Mouse (Mus musculus): ENCODE data around the gene Trim11.
A peak's percentile ranks its signal among the peaks of the same experiment; 100 is the strongest.

The Trim11 gene

GRCm38 (mm10) chr11:58955868-58956257, 22.0 kb upstream of the Trim11 start:
- no peak for DNase-seq (ENCODE audit: low spot score)

- DNase-seq (ENCODE audit: low spot score): no peak
Observed at GRCm38 (mm10) chr11:58957226-58957914, 20.5 kb upstream of the Trim11 start.

- DNase-seq (ENCODE audit: low spot score): no peak
Observed at GRCm38 (mm10) chr11:58958536-58958935, 19.4 kb upstream of the Trim11 start.

GRCm38 (mm10) chr11:58959186-58959825, 18.6 kb upstream of the Trim11 start:
- no peak for DNase-seq (ENCODE audit: low spot score)

- DNase-seq (ENCODE audit: low spot score): peak; percentile 40
Observed at GRCm38 (mm10) chr11:58959921-58960465, 17.9 kb upstream of the Trim11 start.

- DNase-seq (ENCODE audit: low spot score): no peak
Observed at GRCm38 (mm10) chr11:58961364-58962177, 16.3 kb upstream of the Trim11 start.

GRCm38 (mm10) chr11:58963543-58963942, 14.3 kb upstream of the Trim11 start:
- no peak for DNase-seq (ENCODE audit: low spot score)

- DNase-seq (ENCODE audit: low spot score): no peak
Observed at GRCm38 (mm10) chr11:58964216-58964615, 13.7 kb upstream of the Trim11 start.

- no peak for DNase-seq (ENCODE audit: low spot score)
Observed at GRCm38 (mm10) chr11:58965001-58965760, 12.7 kb upstream of the Trim11 start.

GRCm38 (mm10) chr11:58967346-58967745, 10.5 kb upstream of the Trim11 start:
- no peak for DNase-seq (ENCODE audit: low spot score)

GRCm38 (mm10) chr11:58968551-58968950, 9.3 kb upstream of the Trim11 start:
- DNase-seq (ENCODE audit: low spot score): no peak

GRCm38 (mm10) chr11:58969027-58969426, 8.9 kb upstream of the Trim11 start:
- no peak for DNase-seq (ENCODE audit: low spot score)

- DNase-seq (ENCODE audit: low spot score): no peak
Observed at GRCm38 (mm10) chr11:58969659-58970058, 8.2 kb upstream of the Trim11 start.

GRCm38 (mm10) chr11:58970831-58971530, 6.9 kb upstream of the Trim11 start:
- DNase-seq (ENCODE audit: low spot score): no peak

- no peak for DNase-seq (ENCODE audit: low spot score)
Observed at GRCm38 (mm10) chr11:58971796-58972195, 6.1 kb upstream of the Trim11 start.

- no peak for DNase-seq (ENCODE audit: low spot score)
Observed at GRCm38 (mm10) chr11:58974414-58974813, 3.5 kb upstream of the Trim11 start.

GRCm38 (mm10) chr11:58977150-58977549, 743 bp upstream of the Trim11 start:
- no peak for DNase-seq (ENCODE audit: low spot score)

GRCm38 (mm10) chr11:58977607-58978026, 276 bp upstream of the Trim11 start:
- no peak for DNase-seq (ENCODE audit: low spot score)

GRCm38 (mm10) chr11:58978706-58979030, 775 bp downstream of the Trim11 start:
- DNase-seq (ENCODE audit: low spot score): no peak

GRCm38 (mm10) chr11:58979183-58979582, 1.3 kb downstream of the Trim11 start:
- DNase-seq (ENCODE audit: low spot score): no peak

GRCm38 (mm10) chr11:58979661-58980060, 1.8 kb downstream of the Trim11 start:
- no peak for DNase-seq (ENCODE audit: low spot score)

All from ovary, postnatal 10 days (tissue).